Mouse (Mus musculus) testis, adult 2 months (tissue): Measurements from ENCODE around the gene Kifc5b.
A peak's percentile ranks its signal among the peaks of the same experiment; 100 is the strongest.

Experiments used
- CTCF ChIP-seq: fragments of 200-500 bp; IDR thresholded peaks from 2 replicates; pipeline ENCODE4 v1.5.1; 2012; ENCODE audit warnings: low read depth, mild to moderate bottlenecking, inconsistent platforms, low read length, moderate library complexity; ENCODE audit not compliant: control insufficient read depth, insufficient read depth, insufficient replicate concordance
- POLR2A ChIP-seq: fragments of 200-500 bp; IDR thresholded peaks from 2 replicates; pipeline ENCODE4 v1.6.1; 2012; ENCODE audit warnings: low read depth, mild to moderate bottlenecking, inconsistent platforms, low read length, moderate library complexity; ENCODE audit not compliant: control insufficient read depth

- TF ChIP-seq POLR2A (peak; percentile 78), CTCF (no peak)
Observed at GRCm38 (mm10) chr17:26932839-26933398, 16.0 kb downstream of the Kifc5b start, which contains the start of gene Phf1.
